Mouse (Mus musculus) liver, adult 2 months (tissue): ENCODE data around the gene Actr10. TPM values are rescaled to one million over a fixed set of nuclear protein-coding genes. Genes with fewer than 3 reads are reported as not detected.
A peak's percentile ranks its signal among the peaks of the same experiment; 100 is the strongest.

Experiments
- DNase-seq: peaks from one replicate; pipeline ENCODE4 v3.0.0-alpha.2; 2011; ENCODE audit warnings: low read depth, low spot score; ENCODE audit errors: extremely low read depth
- H3K27ac ChIP-seq: fragments of 200-500 bp; replicated peaks from 2 replicates; pipeline ENCODE4 v1.5.1; 2012; ENCODE audit warnings: low read depth, mild to moderate bottlenecking, control low read depth, inconsistent platforms, low read length; ENCODE audit not compliant: insufficient read depth
- H3K27me3 ChIP-seq: fragments of 200-500 bp; 2 replicates; pipeline ENCODE4 v1.6.1; 2012; ENCODE audit warnings: mild to moderate bottlenecking, moderate library complexity, low read length, inconsistent platforms; ENCODE audit not compliant: control insufficient read depth, insufficient read depth
- H3K36me3 ChIP-seq: fragments of 200-500 bp; 2 replicates; pipeline ENCODE4 v1.6.1; 2012; ENCODE audit warnings: low read length, inconsistent platforms; ENCODE audit not compliant: control insufficient read depth, insufficient read depth
- H3K4me1 ChIP-seq: fragments of 200-500 bp; 2 replicates; pipeline ENCODE4 v1.6.1; 2011; ENCODE audit warnings: low read length; ENCODE audit not compliant: control insufficient read depth, insufficient read depth
- H3K4me3 ChIP-seq: fragments of 200-500 bp; 2 replicates; pipeline ENCODE4 v1.5.1; 2011; ENCODE audit warnings: low read depth, mild to moderate bottlenecking, control low read depth, low read length, moderate library complexity; ENCODE audit not compliant: insufficient read depth
- H3K79me2 ChIP-seq: fragments of 200-500 bp; 2 replicates; pipeline ENCODE4 v1.6.1; 2012; ENCODE audit warnings: inconsistent platforms, mild to moderate bottlenecking, low read length, moderate library complexity; ENCODE audit not compliant: control insufficient read depth, insufficient read depth
- H3K9ac ChIP-seq: fragments of 200-500 bp; 2 replicates; pipeline ENCODE4 v1.6.1; 2012; ENCODE audit warnings: low read depth, mild to moderate bottlenecking, control low read depth, inconsistent platforms, low read length
- CTCF ChIP-seq: fragments of 200-500 bp; IDR thresholded peaks from 2 replicates; pipeline ENCODE4 v1.5.1; 2011; ENCODE audit warnings: low read depth, low read length, control low read depth
- POLR2A ChIP-seq: fragments of 200-500 bp; IDR thresholded peaks from 2 replicates; pipeline ENCODE4 v1.6.1; 2011; ENCODE audit warnings: low read length, control low read depth; ENCODE audit not compliant: insufficient read depth; ENCODE audit errors: extremely low read depth
- WGBS: fragments of 180-500 bp; shearing (Covaris S2); methylation state at CpG from one replicate; pipeline ENCODE4 v1.1.7; 2018; 5-methylcytosine and 5-hydroxymethylcytosine counted together
- polyA plus RNA-seq: library from polyadenylated mRNA; depleted of rRNA; stranded (reverse); fragments of >200 nt; gene quantifications from 2 replicates; pipeline ENCODE4 v1.2.3, GENCODE M21; 2012
- total RNA-seq: library from RNA; depleted of rRNA; stranded (reverse); fragments of >200 nt; gene quantifications from 2 replicates; pipeline ENCODE4 v1.2.3, GENCODE M21; 2014

Actr10 gene
- total and polyA plus RNA-seq, 2 experiments, result 17.3 to 26.8 TPM

- Histone ChIP-seq H3K27ac (no peak overlapping the region), H3K27me3 (no peaks in the 10 kb centered on the region), H3K4me3 (no peak overlapping the region), H3K79me2 (peaks cover 8% of the 10 kb centered on the region), H3K4me1 (peaks cover 2% of the 10 kb centered on the region; the same call in 1 of the 2 replicates), H3K36me3 (peaks cover 15% of the 10 kb centered on the region), H3K9ac (no peak overlapping the region)
- 97% methylated on average over 7 of the region's 7 CpGs for WGBS
- no peak for TF ChIP-seq CTCF
- TF ChIP-seq POLR2A, result no peak
- no peak for DNase-seq
Measured at GRCm38 (mm10) chr12:70940806-70941205, 3.1 kb downstream of the Actr10 start.

- Histone ChIP-seq H3K9ac (no peak overlapping the region), H3K4me1 (no peaks in the 10 kb centered on the region; the same call in 1 of the 2 replicates), H3K36me3 (peaks cover 23% of the 10 kb centered on the region), H3K27ac (no peak overlapping the region), H3K4me3 (no peak overlapping the region), H3K79me2 (no peaks in the 10 kb centered on the region; the same call in 1 of the 2 replicates), H3K27me3 (no peaks in the 10 kb centered on the region)
- no peak for DNase-seq
- TF ChIP-seq POLR2A, result no peak
- TF ChIP-seq CTCF, result no peak
- 92% methylated on average over 5 of the region's 5 CpGs for WGBS
Measured at GRCm38 (mm10) chr12:70944181-70944580, 6.5 kb downstream of the Actr10 start.

- no peak overlapping the region for H3K4me3 ChIP-seq
- peaks cover 31% of the 10 kb centered on the region for H3K36me3 ChIP-seq
- no peak overlapping the region for H3K27ac ChIP-seq
- DNase-seq, result peak; percentile 18
- H3K9ac ChIP-seq, result no peak overlapping the region
- H3K4me1 ChIP-seq, result no peaks in the 10 kb centered on the region
- H3K79me2 ChIP-seq, result no peaks in the 10 kb centered on the region; the same call in 1 of the 2 replicates
- 82% methylated on average over 10 of the region's 10 CpGs for WGBS
- H3K27me3 ChIP-seq, result no peaks in the 10 kb centered on the region
- TF ChIP-seq POLR2A (no peak), CTCF (no peak)
Measured at GRCm38 (mm10) chr12:70946585-70947256, 9.1 kb downstream of the Actr10 start.

- Histone ChIP-seq H3K79me2 (no peaks in the 10 kb centered on the region; the same call in 1 of the 2 replicates), H3K27me3 (no peaks in the 10 kb centered on the region), H3K27ac (no peak overlapping the region), H3K4me1 (no peaks in the 10 kb centered on the region), H3K9ac (no peak overlapping the region), H3K36me3 (peaks cover 65% of the 10 kb centered on the region), H3K4me3 (no peak overlapping the region)
- WGBS, result 97% methylated on average over 4 of the region's 4 CpGs
- DNase-seq, result no peak
- TF ChIP-seq POLR2A (no peak), CTCF (no peak)
Measured at GRCm38 (mm10) chr12:70958640-70959039, 21.0 kb downstream of the Actr10 start.

GRCm38 (mm10) chr12:70967581-70967980 lies 29.9 kb downstream of the Actr10 start:
- no peak for DNase-seq
- WGBS, result 64% methylated on average over 8 of the region's 8 CpGs
- H3K36me3 ChIP-seq, result peaks cover 10% of the 10 kb centered on the region
- H3K27ac ChIP-seq, result peak overlapping the region; percentile 12; the same call in 1 of the 2 replicates
- no peak overlapping the region; the same call in 1 of the 2 replicates for H3K9ac ChIP-seq
- no peaks in the 10 kb centered on the region for H3K4me1 ChIP-seq
- H3K27me3 ChIP-seq, result no peaks in the 10 kb centered on the region
- no peak for TF ChIP-seq CTCF
- H3K4me3 ChIP-seq, result no peak overlapping the region; the same call in 1 of the 2 replicates
- no peaks in the 10 kb centered on the region for H3K79me2 ChIP-seq

GRCm38 (mm10) chr12:70968141-70968790 lies 30.6 kb downstream of the Actr10 start:
- Histone ChIP-seq H3K27ac (peak overlapping the region; percentile 72), H3K79me2 (no peaks in the 10 kb centered on the region), H3K4me3 (peak overlapping the region; percentile 90), H3K27me3 (no peaks in the 10 kb centered on the region), H3K4me1 (no peaks in the 10 kb centered on the region), H3K9ac (peak overlapping the region; percentile 75), H3K36me3 (peaks cover 7% of the 10 kb centered on the region)
- under 1% methylated on average over 35 of the region's 35 CpGs for WGBS
- DNase-seq, result peak; percentile 77
- TF ChIP-seq CTCF, result peak; percentile 73
- no peak for TF ChIP-seq POLR2A
